Mouse (Mus musculus) hindbrain, embryonic 10.5 days (tissue): ENCODE data around the gene Gm20795. TPM values are rescaled to one million over a fixed set of nuclear protein-coding genes. Genes with fewer than 3 reads are reported as not detected.
"Not testable (repeated sequence)": the region's sequence is repeated elsewhere in the genome, so short reads cannot be mapped to it uniquely, and the experiment has no call there.

ENCODE experiments used
- DNase-seq: peaks from one replicate; pipeline ENCODE4 v3.0.0-alpha.2; 2017; ENCODE audit warnings: low spot score
- H3K27ac ChIP-seq: fragments of 300-500 bp; sonication (generic); 2 replicates; pipeline ENCODE4 v1.5.1; 2016; ENCODE audit warnings: mild to moderate bottlenecking, moderate library complexity
- H3K27me3 ChIP-seq: fragments of 300-500 bp; sonication (generic); 2 replicates; pipeline ENCODE4 v1.6.1; 2016; ENCODE audit warnings: mild to moderate bottlenecking; ENCODE audit not compliant: poor library complexity, insufficient read depth, severe bottlenecking
- H3K36me3 ChIP-seq: fragments of 300-500 bp; sonication (generic); 2 replicates; pipeline ENCODE4 v1.6.1; 2016; ENCODE audit warnings: mild to moderate bottlenecking, moderate library complexity
- H3K4me1 ChIP-seq: fragments of 300-500 bp; sonication (generic); replicated peaks from 2 replicates; pipeline ENCODE4 v1.6.1; 2016; ENCODE audit warnings: mild to moderate bottlenecking
- H3K4me3 ChIP-seq: fragments of 300-500 bp; sonication (generic); 2 replicates; pipeline ENCODE4 v1.5.1; 2016; ENCODE audit warnings: mild to moderate bottlenecking, moderate library complexity
- H3K9me3 ChIP-seq: fragments of 300-500 bp; sonication (generic); 2 replicates; pipeline ENCODE4 v1.6.1; 2016; ENCODE audit warnings: mild to moderate bottlenecking, moderate library complexity
- WGBS: fragments of 180-500 bp; shearing (Covaris S2); methylation state at CpG from one replicate; pipeline ENCODE4 v1.1.7; 2016; 5-methylcytosine and 5-hydroxymethylcytosine counted together
- polyA plus RNA-seq: library from polyadenylated mRNA; unstranded; fragments of >200 nt; fragmentation: Nextera tagmentation; extraction: Ambion mirVana; gene quantifications from 2 replicates; pipeline ENCODE4 v1.2.1, GENCODE M21; 2016

Gm20795 gene
- polyA plus RNA-seq, result not detected in 2 replicates

- H3K27ac ChIP-seq, H3K36me3 ChIP-seq, H3K4me3 ChIP-seq, DNase-seq, H3K4me1 ChIP-seq, H3K9me3 ChIP-seq, H3K27me3 ChIP-seq: not testable (repeated sequence)
These were observed at the start of gene Gm20795 for GRCm38 (mm10) chrY:40804614-40805013. Gene Gm20795, plus strand, starts transcription at chrY:40804914.

GRCm38 (mm10) chrY:40775665-40776064 is 29.0 kb upstream of the Gm20795 start, which contains the start of gene Gm21797:
Gene Gm21797, minus strand, starts transcription at chrY:40775765.
- not testable (repeated sequence) for H3K9me3 ChIP-seq, H3K4me1 ChIP-seq, H3K4me3 ChIP-seq, H3K27ac ChIP-seq, DNase-seq, H3K36me3 ChIP-seq, H3K27me3 ChIP-seq
- no CpG with 5 or more reads among the region's 3 CpGs for WGBS

Other genes with a start within 250 kb of the Gm20795 start
- not detected in 2 replicates for gene Gm21852, start 152.9 kb upstream of the Gm20795 start, polyA plus RNA-seq
- gene Gm21797, start 29.1 kb upstream of the Gm20795 start, polyA plus RNA-seq, result not detected in 2 replicates